Mouse (Mus musculus) midbrain, postnatal 0 days (tissue): Measurements from ENCODE around the gene Zdhhc24. TPM values are rescaled to one million over a fixed set of nuclear protein-coding genes. Genes with fewer than 3 reads are reported as not detected.

ENCODE experiments used
- ATAC-seq: fragments of 200-750 bp; cut with Nextera tagmentation; 2 replicates; pipeline ENCODE4 v1.8.0; 2017; ENCODE audit warnings: moderate number of reproducible peaks, mild to moderate bottlenecking, moderate TSS enrichment, moderate library complexity; ENCODE audit not compliant: low FRiP score
- DNase-seq: peaks from one replicate; pipeline ENCODE4 v3.0.0-alpha.2; 2015; ENCODE audit warnings: low spot score
- H3K27ac ChIP-seq: fragments of 300-500 bp; sonication (generic); 2 replicates; pipeline ENCODE4 v1.5.1; 2014; ENCODE audit warnings: low read depth, mild to moderate bottlenecking, low read length, mixed read lengths
- H3K27me3 ChIP-seq: fragments of 300-500 bp; sonication (generic); 2 replicates; pipeline ENCODE4 v1.6.1; 2014; ENCODE audit warnings: low read length, control low read depth, mixed read lengths; ENCODE audit not compliant: insufficient read depth
- H3K36me3 ChIP-seq: fragments of 300-500 bp; sonication (generic); 2 replicates; pipeline ENCODE4 v1.6.1; 2014; ENCODE audit warnings: low read length, control low read depth, mixed read lengths; ENCODE audit not compliant: insufficient read depth
- H3K4me1 ChIP-seq: fragments of 300-500 bp; sonication (generic); 2 replicates; pipeline ENCODE4 v1.6.1; 2014; ENCODE audit warnings: mild to moderate bottlenecking, control low read depth, antibody characterized with exemption, low read length, mixed read lengths; ENCODE audit not compliant: insufficient read depth
- H3K4me2 ChIP-seq: fragments of 300-500 bp; sonication (generic); 2 replicates; pipeline ENCODE4 v1.6.1; 2014; ENCODE audit warnings: low read depth, mild to moderate bottlenecking, low read length, mixed read lengths; ENCODE audit not compliant: poor library complexity, severe bottlenecking
- H3K4me3 ChIP-seq: fragments of 300-500 bp; sonication (generic); 2 replicates; pipeline ENCODE4 v1.5.1; 2014; ENCODE audit warnings: low read depth, mild to moderate bottlenecking, low read length, moderate library complexity
- H3K9ac ChIP-seq: fragments of 300-500 bp; sonication (generic); replicated peaks from 2 replicates; pipeline ENCODE4 v1.6.1; 2014; ENCODE audit warnings: mild to moderate bottlenecking, low read length, moderate library complexity, mixed read lengths; ENCODE audit not compliant: poor library complexity, severe bottlenecking
- H3K9me3 ChIP-seq: fragments of 300-500 bp; sonication (generic); 2 replicates; pipeline ENCODE4 v1.6.1; 2016; ENCODE audit warnings: low read length, control low read depth
- CTCF ChIP-seq: IDR thresholded peaks from 2 replicates; pipeline ENCODE4 v1.5.1; 2016; ENCODE audit warnings: antibody characterized with exemption, mild to moderate bottlenecking
- WGBS: fragments of 180-500 bp; shearing (Covaris S2); extraction: QIAGEN DNeasy Blood & Tissue Kit; methylation state at CpG from one replicate; pipeline ENCODE4 v1.1.7; 2014; 5-methylcytosine and 5-hydroxymethylcytosine counted together
- polyA plus RNA-seq: library from polyadenylated mRNA; unstranded; fragments of >200 nt; fragmentation: Nextera tagmentation; extraction: Ambion mirVana; gene quantifications from 2 replicates; pipeline ENCODE4 v1.2.1, GENCODE M21; 2015
- total RNA-seq: library from RNA; depleted of rRNA; stranded (reverse); fragments of >200 nt; gene quantifications from 2 replicates; pipeline ENCODE4 v1.2.3, GENCODE M21; 2014

Gene Zdhhc24
- total and polyA plus RNA-seq, 2 experiments from 2014 or later: 17.2 to 24.0 TPM

DNA sequence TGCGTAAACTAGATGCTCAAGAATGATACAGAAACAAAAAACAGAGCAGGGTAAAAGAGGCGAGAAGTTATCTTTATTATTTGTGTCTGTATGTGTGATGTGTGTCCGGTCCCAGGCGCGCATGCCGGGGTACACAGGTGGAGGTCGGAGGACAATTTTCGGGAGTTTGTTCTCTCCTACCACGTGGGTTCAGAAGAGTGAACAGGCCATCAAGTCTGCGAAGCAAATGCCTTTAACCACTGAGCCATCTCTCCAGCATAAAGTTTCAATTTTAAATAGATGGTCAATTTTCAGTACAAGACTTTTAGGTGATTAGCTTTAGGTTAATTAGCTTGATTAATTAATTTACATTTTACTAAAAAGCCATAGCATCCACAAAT is 846 bp downstream of the Zdhhc24 start:
- Histone ChIP-seq H3K36me3 (peaks cover 6% of the 10 kb centered on the region; the same call in 1 of the 2 replicates), H3K27me3 (no peaks in the 10 kb centered on the region), H3K4me2 (peak overlapping the region; percentile 88), H3K9me3 (no peaks in the 10 kb centered on the region), H3K9ac (peak overlapping the region; percentile 94; the same call in 1 of the 2 replicates), H3K4me1 (peaks cover 6% of the 10 kb centered on the region; the same call in 1 of the 2 replicates), H3K4me3 (peak overlapping the region; percentile 86), H3K27ac (no peak overlapping the region)
- DNase-seq (no peak), ATAC-seq (no peak)
- no peak for TF ChIP-seq CTCF
- 66% methylated on average over 10 of the region's 10 CpGs for WGBS

DNA sequence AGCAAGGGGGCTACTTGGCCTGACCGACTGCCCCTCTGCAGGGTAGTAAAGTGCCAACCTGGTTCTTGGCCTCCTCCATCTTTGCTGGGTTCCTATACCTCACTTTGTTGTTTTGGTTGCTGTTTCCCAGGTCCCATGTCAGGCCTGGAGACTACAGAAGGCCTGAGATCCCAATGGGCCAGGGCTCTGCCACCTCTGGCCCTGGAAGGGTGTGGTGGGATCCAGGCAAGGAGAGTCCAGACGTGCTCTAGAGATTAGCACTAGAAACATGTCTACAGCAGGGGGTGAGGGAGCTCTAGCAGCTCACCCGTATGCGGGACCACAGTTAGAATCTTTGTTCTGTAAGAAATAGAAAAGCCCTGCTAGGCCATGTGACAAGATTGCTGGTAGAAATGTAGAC is 5.5 kb downstream of the Zdhhc24 start:
- no peak overlapping the region for H3K9ac ChIP-seq
- no peak for ATAC-seq
- H3K4me2 ChIP-seq: no peak overlapping the region
- H3K27me3 ChIP-seq: no peaks in the 10 kb centered on the region
- H3K4me1 ChIP-seq: no peaks in the 10 kb centered on the region
- no peaks in the 10 kb centered on the region for H3K9me3 ChIP-seq
- no peak for TF ChIP-seq CTCF
- 92% methylated on average over 4 of the region's 4 CpGs for WGBS
- H3K27ac ChIP-seq: no peak overlapping the region
- H3K4me3 ChIP-seq: no peak overlapping the region
- no peak for DNase-seq
- peaks cover 6% of the 10 kb centered on the region; the same call in 1 of the 2 replicates for H3K36me3 ChIP-seq

DNA sequence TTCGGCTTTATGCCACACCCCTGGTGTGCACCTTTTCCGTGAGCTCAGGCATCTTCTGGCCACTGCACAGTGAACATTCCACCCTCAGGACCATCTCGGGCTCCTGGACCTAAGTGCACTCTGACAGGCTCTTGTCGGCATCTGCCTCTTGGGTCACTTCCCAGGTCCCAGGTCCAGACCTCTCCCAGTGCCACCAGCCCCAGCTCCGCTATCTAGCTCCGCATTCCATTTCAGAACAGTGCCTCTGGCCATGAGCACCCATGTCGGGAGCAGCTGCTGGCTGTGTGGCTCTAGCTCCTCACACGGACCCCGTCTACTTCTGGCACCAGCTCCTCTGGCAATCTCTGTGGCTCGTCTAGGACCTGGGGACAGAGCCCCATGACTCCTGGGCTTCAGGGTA is 11.3 kb downstream of the Zdhhc24 start:
- Histone ChIP-seq H3K27ac (no peak overlapping the region), H3K9ac (no peak overlapping the region), H3K4me1 (no peaks in the 10 kb centered on the region), H3K27me3 (no peaks in the 10 kb centered on the region), H3K9me3 (no peaks in the 10 kb centered on the region), H3K36me3 (peaks cover 43% of the 10 kb centered on the region), H3K4me3 (no peak overlapping the region), H3K4me2 (no peak overlapping the region)
- no peak for TF ChIP-seq CTCF
- WGBS: 90% methylated on average over 10 of the region's 10 CpGs
- ATAC-seq (no peak), DNase-seq (no peak)

DNA sequence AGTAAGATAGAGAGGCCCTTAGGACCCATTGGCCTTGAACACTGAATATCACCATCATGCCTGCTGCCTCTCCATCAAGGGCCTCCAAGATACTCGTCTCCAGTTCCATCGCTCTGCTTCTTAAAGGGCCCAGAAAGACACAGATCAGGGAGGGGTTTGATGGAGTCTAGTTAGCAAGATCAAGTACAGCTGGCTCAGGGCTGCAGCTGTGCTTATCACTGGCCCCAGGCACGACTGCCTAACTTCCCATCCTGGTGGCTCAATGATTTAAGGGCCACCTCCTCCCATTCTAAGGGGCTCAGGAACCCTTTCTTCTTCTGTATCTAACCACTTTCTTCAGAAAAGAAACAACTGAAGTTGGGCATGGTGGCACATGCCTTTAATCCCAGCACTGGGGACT is 13.3 kb downstream of the Zdhhc24 start:
- H3K9ac ChIP-seq: no peak overlapping the region
- H3K4me1 ChIP-seq: no peaks in the 10 kb centered on the region
- no peaks in the 10 kb centered on the region for H3K27me3 ChIP-seq
- 75% methylated on average over 3 of the region's 3 CpGs for WGBS
- no peak for DNase-seq
- H3K36me3 ChIP-seq: peaks cover 43% of the 10 kb centered on the region
- H3K27ac ChIP-seq: no peak overlapping the region
- H3K4me2 ChIP-seq: no peak overlapping the region
- no peak for TF ChIP-seq CTCF
- no peak overlapping the region for H3K4me3 ChIP-seq
- ATAC-seq: no peak
- no peaks in the 10 kb centered on the region for H3K9me3 ChIP-seq

DNA sequence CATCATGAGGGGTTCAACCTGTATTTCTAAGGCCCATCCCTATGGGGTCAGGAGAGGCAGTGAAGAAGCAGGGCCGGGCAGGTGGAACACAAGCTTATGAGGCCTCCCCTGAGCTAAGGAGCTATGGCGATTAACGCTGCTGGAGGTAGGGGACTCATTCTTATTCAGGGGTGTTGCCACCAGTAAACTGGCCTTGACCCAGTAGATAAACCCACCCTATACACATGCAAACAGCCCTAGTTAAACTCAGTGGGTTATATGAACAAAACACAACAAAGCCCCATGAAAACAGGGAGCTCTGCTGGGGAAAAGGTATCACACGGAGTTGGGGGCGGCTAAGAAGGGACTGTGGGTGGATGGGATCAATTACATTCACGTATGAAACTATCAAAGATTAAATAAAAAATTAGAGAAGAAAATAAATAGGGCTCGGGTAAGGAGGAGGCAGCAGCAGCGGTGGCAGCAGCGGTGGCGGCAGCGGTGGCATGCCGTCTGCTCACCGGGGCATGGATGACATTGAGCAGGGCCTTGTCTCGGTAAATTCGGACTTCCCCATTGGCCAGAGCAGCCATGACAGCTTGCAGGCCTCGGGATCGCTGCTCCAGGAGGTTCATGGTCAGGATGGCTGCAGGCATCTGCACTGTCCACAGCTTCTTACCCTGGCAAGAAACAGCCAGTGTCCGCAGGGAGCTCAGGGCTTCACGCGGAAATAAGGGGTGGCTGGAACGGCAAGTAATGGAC is 18.5 kb downstream of the Zdhhc24 start:
- Histone ChIP-seq H3K27me3 (no peaks in the 10 kb centered on the region), H3K4me1 (no peaks in the 10 kb centered on the region), H3K4me3 (no peak overlapping the region), H3K9ac (no peak overlapping the region), H3K4me2 (no peak overlapping the region), H3K27ac (no peak overlapping the region), H3K9me3 (no peaks in the 10 kb centered on the region), H3K36me3 (peaks cover 33% of the 10 kb centered on the region)
- DNase-seq (no peak), ATAC-seq (no peak)
- 49% methylated on average over 21 of the region's 21 CpGs for WGBS
- no peak for TF ChIP-seq CTCF

DNA sequence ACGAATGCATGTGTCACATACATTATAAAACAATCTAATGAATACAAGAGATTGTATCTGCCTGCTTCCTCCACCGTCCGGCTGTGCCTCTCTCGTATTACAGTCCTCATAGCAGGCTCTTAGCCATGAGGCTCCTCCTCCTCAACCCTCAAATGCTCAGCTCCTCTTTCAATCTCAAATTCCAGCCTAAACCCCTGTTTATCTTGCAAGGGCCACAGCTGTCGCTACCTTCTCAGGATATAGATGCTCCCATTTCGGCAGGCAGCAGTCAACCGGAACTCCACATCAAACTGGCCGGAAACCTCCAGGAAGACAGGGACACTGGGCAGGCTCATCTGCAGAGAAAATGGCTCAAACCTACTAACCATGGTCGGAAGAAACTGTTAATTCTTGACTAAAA is 20.5 kb downstream of the Zdhhc24 start:
- Histone ChIP-seq H3K36me3 (peaks cover 36% of the 10 kb centered on the region), H3K4me3 (no peak overlapping the region), H3K4me1 (no peaks in the 10 kb centered on the region), H3K9me3 (no peaks in the 10 kb centered on the region), H3K4me2 (no peak overlapping the region), H3K27ac (no peak overlapping the region), H3K27me3 (no peaks in the 10 kb centered on the region), H3K9ac (no peak overlapping the region)
- no peak for TF ChIP-seq CTCF
- DNase-seq (no peak), ATAC-seq (no peak)
- 80% methylated on average over 9 of the region's 9 CpGs for WGBS
